Mouse (Mus musculus) fat pad, adult 2 months (tissue): ENCODE results near the gene Krtap10-10.

Source experiments
- DNase-seq: peaks from one replicate; pipeline ENCODE4 v3.0.0-alpha.2; 2011; ENCODE audit warnings: low read depth, low spot score; ENCODE audit errors: extremely low read depth

The Krtap10-10 gene

GRCm38 (mm10) chr10:77864762-77865143 is 29.0 kb downstream of the Krtap10-10 start:
- no peak for DNase-seq

- no peak for DNase-seq
Observed at GRCm38 (mm10) chr10:77867546-77867945, 31.8 kb downstream of the Krtap10-10 start.

- DNase-seq = no peak
Observed at GRCm38 (mm10) chr10:77869651-77870050, 33.9 kb downstream of the Krtap10-10 start.

GRCm38 (mm10) chr10:77878985-77879384 is 43.2 kb downstream of the Krtap10-10 start:
- no peak for DNase-seq

GRCm38 (mm10) chr10:77880305-77880704 is 44.6 kb downstream of the Krtap10-10 start:
- DNase-seq = no peak

- DNase-seq = no peak
Observed at GRCm38 (mm10) chr10:77882553-77882952, 46.8 kb downstream of the Krtap10-10 start.

GRCm38 (mm10) chr10:77886007-77886747 is 50.4 kb downstream of the Krtap10-10 start:
- no peak for DNase-seq
